Mouse (Mus musculus): ENCODE measurements at regions not wholly inside any gene's neighbourhood (a gene's known extent, or its start where the extent isn't known, plus 50 kb on each side); places are given as distances from the start of the nearest gene placed in this dataset.
A peak's percentile ranks its signal among the peaks of the same experiment; 100 is the strongest.

DNA sequence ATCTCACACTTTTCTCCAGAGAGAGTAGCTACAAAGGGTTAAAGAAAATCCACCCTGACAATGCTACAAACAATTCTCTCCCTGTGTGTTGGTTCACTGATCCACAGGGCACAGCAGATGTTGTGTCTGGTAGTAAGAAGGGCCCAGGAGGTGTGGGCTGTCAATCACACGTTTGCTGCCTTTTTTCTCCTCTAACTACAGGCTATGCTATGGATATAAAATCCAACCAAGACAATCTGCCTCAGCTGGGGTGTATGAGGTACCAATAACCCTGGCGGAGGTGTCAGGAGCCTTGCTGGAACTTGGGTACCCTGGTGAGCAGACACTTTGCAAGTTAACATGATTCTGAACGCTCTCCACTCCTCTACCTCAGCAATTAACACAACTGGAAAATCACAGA is 1002.1 kb upstream of the Pou3f2 start:
- WGBS, result 35% methylated on average over 3 of the region's 3 CpGs
- no peak for ATAC-seq (replicated peaks; ENCODE audit: low FRiP score)
- Histone ChIP-seq H3K27me3 (no peaks in the 10 kb centered on the region), H3K36me3 (no peaks in the 10 kb centered on the region), H3K4me2 (no peak overlapping the region), H3K9me3 (replicated peaks) (no peaks in the 10 kb centered on the region), H3K27ac (no peak overlapping the region), H3K4me1 (no peaks in the 10 kb centered on the region), H3K9ac (no peak overlapping the region), H3K4me3 (replicated peaks) (no peak overlapping the region)

DNA sequence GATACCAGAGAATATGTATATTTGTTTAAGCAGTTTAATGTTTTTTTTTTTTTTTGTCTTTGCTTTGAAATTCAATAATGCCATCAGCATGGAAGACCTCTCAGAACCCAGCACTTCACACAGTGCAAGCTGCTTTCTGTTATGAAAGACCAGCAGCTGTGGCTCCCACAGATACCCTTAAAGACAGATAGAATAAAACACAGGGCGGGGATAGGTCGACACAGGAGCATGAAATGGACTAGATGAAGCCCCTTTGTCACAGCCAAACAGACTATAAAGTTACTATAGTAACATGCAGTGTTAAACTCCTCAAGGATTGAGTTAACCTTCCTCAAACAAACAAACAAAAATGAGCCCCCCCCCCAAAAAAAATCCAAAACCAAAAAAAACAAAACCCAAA is 1003.1 kb upstream of the Pou3f2 start:
- Histone ChIP-seq H3K4me3 (replicated peaks) (no peak overlapping the region), H3K4me1 (no peaks in the 10 kb centered on the region), H3K9me3 (replicated peaks) (no peaks in the 10 kb centered on the region), H3K27ac (no peak overlapping the region), H3K36me3 (no peaks in the 10 kb centered on the region), H3K27me3 (no peaks in the 10 kb centered on the region), H3K4me2 (no peak overlapping the region), H3K9ac (no peak overlapping the region)
- 32% methylated on average over 2 of the region's 2 CpGs for WGBS
- ATAC-seq (replicated peaks; ENCODE audit: low FRiP score), result 0 out of 2 replicates have a peak, but pooled peaks have one; percentile 36

GRCm38 (mm10) chr4:23498710-23499109 is 997.5 kb upstream of the Mms22l start:
- Histone ChIP-seq H3K4me3 (replicated peaks) (no peak overlapping the region), H3K27me3 (no peaks in the 10 kb centered on the region), H3K4me1 (no peaks in the 10 kb centered on the region), H3K36me3 (no peaks in the 10 kb centered on the region), H3K9ac (no peak overlapping the region), H3K9me3 (replicated peaks) (no peaks in the 10 kb centered on the region), H3K27ac (no peak overlapping the region), H3K4me2 (no peak overlapping the region)
- WGBS, result 66% methylated on average over 2 of the region's 2 CpGs
- no peak for ATAC-seq (replicated peaks; ENCODE audit: low FRiP score)

DNA sequence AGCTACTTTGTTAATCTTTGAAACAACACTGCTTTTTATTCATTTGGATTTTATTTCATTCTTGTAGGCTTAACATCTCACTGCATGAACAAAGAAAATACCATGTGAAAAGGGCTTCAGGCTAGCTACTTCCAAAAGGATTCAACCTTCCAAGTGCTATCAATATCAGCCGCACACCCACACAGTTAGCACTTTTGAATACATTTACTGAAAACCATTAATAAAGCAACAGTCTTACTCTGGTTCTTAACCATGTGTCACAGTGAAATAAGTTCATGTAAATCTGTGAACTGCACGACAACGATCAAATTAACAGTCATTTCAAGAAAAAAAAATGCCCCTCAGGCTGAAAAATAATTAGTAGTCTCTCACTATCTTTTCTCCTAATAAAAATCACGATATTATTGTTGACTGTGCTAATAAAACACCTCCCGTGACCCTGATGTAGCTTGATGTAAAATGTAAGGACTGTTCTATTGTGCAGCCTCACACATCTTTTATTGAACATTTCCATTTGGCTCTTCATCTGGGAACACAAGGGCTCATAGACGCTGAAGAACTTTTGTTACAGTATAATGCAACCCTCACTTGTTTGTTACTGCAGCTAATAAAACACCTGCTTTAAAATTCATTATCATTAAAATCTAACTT is 991.4 kb upstream of the Mms22l start:
- H3K36me3 ChIP-seq, result no peaks in the 10 kb centered on the region
- no peak for ATAC-seq (replicated peaks; ENCODE audit: low FRiP score)
- WGBS, result 78% methylated on average over 6 of the region's 6 CpGs

DNA sequence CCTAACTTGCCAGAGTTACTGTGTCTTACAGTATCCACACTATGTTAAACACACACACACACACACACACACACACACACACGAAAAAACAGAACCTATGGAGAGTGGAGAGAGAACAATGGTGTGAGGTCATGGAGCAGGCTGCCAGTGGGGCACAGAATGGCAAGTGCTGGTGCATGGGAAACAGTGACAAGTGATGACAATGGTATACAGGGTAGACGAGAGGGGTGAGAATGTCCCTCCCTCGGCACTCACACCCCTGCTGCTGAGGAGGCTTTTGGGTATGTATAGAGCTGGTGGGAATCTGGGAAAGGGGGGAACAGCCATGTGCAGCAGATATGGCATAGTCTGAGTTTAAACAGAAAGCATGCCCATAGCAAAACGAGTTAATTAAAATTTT is 985.4 kb upstream of the Mms22l start:
- no peak overlapping the region for H3K4me3 ChIP-seq (replicated peaks)
- H3K9ac ChIP-seq, result no peak overlapping the region
- H3K27ac ChIP-seq, result no peak overlapping the region
- ATAC-seq (replicated peaks; ENCODE audit: low FRiP score), result no peak
- H3K36me3 ChIP-seq, result no peaks in the 10 kb centered on the region
- no peaks in the 10 kb centered on the region for H3K27me3 ChIP-seq
- H3K9me3 ChIP-seq (replicated peaks), result no peaks in the 10 kb centered on the region
- H3K4me1 ChIP-seq, result no peaks in the 10 kb centered on the region
- H3K4me2 ChIP-seq, result no peak overlapping the region
- 61% methylated on average over 4 of the region's 4 CpGs for WGBS

More for the DNA sequence above, 991.4 kb upstream of the Mms22l start:
- Histone ChIP-seq H3K9me3 (replicated peaks) (no peaks in the 10 kb centered on the region), H3K4me1 (no peaks in the 10 kb centered on the region), H3K4me3 (replicated peaks) (no peak overlapping the region), H3K4me2 (no peak overlapping the region), H3K9ac (no peak overlapping the region), H3K27ac (no peak overlapping the region), H3K27me3 (no peaks in the 10 kb centered on the region)

DNA sequence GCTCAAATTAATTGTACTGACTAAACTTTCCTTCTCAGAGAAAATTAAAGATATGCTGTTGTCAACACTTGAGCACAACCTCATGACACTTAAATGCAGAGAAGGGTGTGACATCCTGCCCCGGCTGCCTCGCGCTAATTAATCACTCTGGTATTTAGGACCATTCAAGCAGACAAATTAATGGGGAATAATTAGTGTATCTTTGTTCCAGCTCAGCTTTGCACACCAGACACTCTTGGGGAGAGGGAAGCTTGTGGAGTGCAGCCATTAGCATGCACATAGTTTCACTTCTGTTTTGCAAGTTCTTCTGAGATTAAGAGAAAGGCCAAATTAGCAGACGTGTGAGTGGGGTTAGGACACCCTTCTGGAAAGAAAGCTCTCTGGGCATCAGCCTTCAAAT is 984.2 kb upstream of the Mms22l start:
- Histone ChIP-seq H3K4me1 (no peaks in the 10 kb centered on the region), H3K9ac (no peak overlapping the region), H3K36me3 (no peaks in the 10 kb centered on the region), H3K4me2 (no peak overlapping the region), H3K4me3 (replicated peaks) (no peak overlapping the region), H3K9me3 (replicated peaks) (no peaks in the 10 kb centered on the region), H3K27ac (no peak overlapping the region), H3K27me3 (no peaks in the 10 kb centered on the region)
- WGBS, result 54% methylated on average over 4 of the region's 4 CpGs
- ATAC-seq (replicated peaks; ENCODE audit: low FRiP score), result no peak

DNA sequence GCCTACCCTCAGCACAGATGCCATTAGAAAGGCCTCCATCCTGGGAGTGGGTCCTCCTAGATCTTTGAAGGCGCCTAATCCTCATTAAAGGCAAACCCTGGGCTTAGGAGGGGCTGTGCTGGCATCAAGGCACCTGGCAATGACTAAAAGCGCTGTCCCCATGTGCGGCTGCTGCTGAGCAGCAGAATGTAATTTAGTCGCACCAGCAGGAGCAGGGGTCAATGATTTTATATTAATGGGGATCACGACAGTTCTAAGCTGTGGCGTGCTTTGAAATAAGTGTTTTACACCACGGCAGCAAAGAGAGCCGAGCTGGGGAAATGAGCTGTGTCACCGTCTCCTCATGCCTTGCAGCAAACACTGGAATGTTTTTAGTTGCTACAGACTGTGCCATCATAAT is 982.3 kb upstream of the Mms22l start:
- H3K27me3 ChIP-seq, result no peaks in the 10 kb centered on the region
- H3K27ac ChIP-seq, result no peak overlapping the region
- H3K36me3 ChIP-seq, result no peaks in the 10 kb centered on the region
- H3K9ac ChIP-seq, result no peak overlapping the region
- 0 out of 2 replicates have a peak, but pooled peaks have one; percentile 36 for ATAC-seq (replicated peaks; ENCODE audit: low FRiP score)
- H3K4me3 ChIP-seq (replicated peaks), result no peak overlapping the region
- no peak overlapping the region for H3K4me2 ChIP-seq
- WGBS, result 25% methylated on average over 9 of the region's 9 CpGs
- 0 out of 2 replicates have a peak, but pooled peaks cover 2% of the 10 kb centered on the region for H3K9me3 ChIP-seq (replicated peaks)
- no peaks in the 10 kb centered on the region for H3K4me1 ChIP-seq
